Mouse (Mus musculus) G1E (cell line): ENCODE results near the gene Cfap100.

Experiments used
- CTCF ChIP-seq: IDR thresholded peaks from 2 replicates; pipeline ENCODE4 v1.5.1; 2012; ENCODE audit warnings: low read depth, low read length, inconsistent platforms, mixed read lengths
- GATA1 ChIP-seq: IDR thresholded peaks from 2 replicates; pipeline ENCODE4 v1.6.1; 2012; ENCODE audit warnings: borderline replicate concordance, low read length, inconsistent platforms, mixed read lengths
- GATA2 ChIP-seq: IDR thresholded peaks from 2 replicates; pipeline ENCODE4 v1.6.1; 2012; ENCODE audit warnings: low read depth, low read length, inconsistent platforms, borderline replicate concordance

GRCm38 (mm10) chr6:90452603-90453002, 24.0 kb upstream of the Cfap100 start:
- TF ChIP-seq CTCF (no peak), GATA1 (no peak), GATA2 (no peak)
